8 mouse cellular contexts compared by ENCODE assay signal in the genomic region with DNA sequence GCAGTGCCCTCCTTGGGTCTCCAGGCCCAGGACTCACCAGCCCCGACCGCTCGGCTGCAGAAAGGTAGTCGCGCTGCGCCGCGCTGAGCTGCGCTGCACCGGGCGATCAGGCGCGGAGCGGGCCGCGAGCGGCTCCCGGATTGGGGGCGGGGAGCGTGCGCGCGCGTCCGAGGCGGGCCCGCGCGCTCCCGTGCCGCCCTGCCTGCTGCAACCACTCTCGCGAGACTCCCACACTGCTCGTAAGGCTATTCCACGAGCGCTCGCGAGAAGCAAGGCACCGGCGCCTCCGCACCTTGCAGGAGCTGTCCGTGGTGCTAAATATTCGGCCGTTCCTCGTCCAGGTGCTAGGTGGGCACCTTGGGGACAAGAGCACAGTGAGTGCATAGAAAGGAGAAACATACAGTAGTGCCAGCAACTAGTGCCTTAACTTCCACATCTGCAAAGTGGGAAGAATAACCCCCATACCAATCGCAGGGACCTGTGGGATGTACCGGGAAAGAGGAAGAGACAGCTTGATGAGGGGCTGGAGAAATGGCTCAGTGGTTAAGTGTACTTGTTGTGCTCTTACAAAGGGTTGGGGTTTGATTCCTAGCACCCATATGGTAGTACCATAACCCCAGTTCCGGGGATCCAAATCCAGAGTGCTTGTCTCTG. TPM values are rescaled to one million over a fixed set of nuclear protein-coding genes. Genes with fewer than 3 reads are reported as not detected.
DNase-seq lines count a peak whose midpoint lies in the region; ATAC-seq and TF ChIP-seq lines count a peak whose summit lies in the region.

Scamp5 (minus strand) TSS at position 165 of the 654 bp plus-strand sequence.

- intact Hi-C loops in left cerebral cortex, adult 2 months (cut with DNase I), result loop anchor here (2.0 kb wide), 1 partner anchor 35 kb away; no protein-coding TSS in a partner anchor

- H3K36me3 ChIP-seq in macrophage (ENCODE audit: inconsistent target), result 0 out of 2 replicates have a peak, but pooled peaks cover 5% of the 10 kb centered on the region

- WGBS in macrophage (ENCODE audit: missing documents), result 2% methylated on average over 48 of the region's 48 CpGs

- peak; percentile 97 for DNase-seq in ZHBTc4 (ENCODE audit: low read depth, low spot score)
- peak; percentile 84 for DNase-seq in gastrocnemius, postnatal 10 days
- DNase-seq in hindlimb bud, embryonic 11.5 days (ENCODE audit: extremely low spot score, low read depth, low spot score), result peak; percentile 76
- peak; percentile 88 to 91 for DNase-seq in left cerebral cortex, adult 2 months (ENCODE audit: extremely low spot score in 1 of 2, low spot score in 2 of 2)
- DNase-seq in right cerebral cortex, adult 18-20 months, result peak; percentile 92
- DNase-seq in urinary bladder, adult 2 months (ENCODE audit: low spot score), result peak; percentile 74

- peak within 1 kb of the TSS; percentile 99 for H3K27ac ChIP-seq in left cerebral cortex, adult 2 months
- H3K27ac ChIP-seq in macrophage, result peak within 1 kb of the TSS; percentile 85

- TF ChIP-seq CTCF in left cerebral cortex, adult 2 months (IDR thresholded peaks at IDR 0.05), result no peak

- peaks cover 40% of the 10 kb centered on the region for H3K79me2 ChIP-seq in macrophage (ENCODE audit: inconsistent target)

- H3K4me3 ChIP-seq in left cerebral cortex, adult 2 months, result peak within 1 kb of the TSS; percentile 55
- H3K4me3 ChIP-seq in macrophage (ENCODE audit: inconsistent target), result peak within 1 kb of the TSS; percentile 90

- ATAC-seq in common myeloid progenitor, adult 5-6 weeks (replicated peaks; ENCODE audit: low read depth, poor library complexity, severe bottlenecking), result peak; percentile 94

RNA-seq across cellular contexts. Expression of gene Scamp5, which starts in this region (rescaled TPM):
- 0.34 and 0.37 TPM in 2 replicates for total RNA-seq in common myeloid progenitor, adult 5-6 weeks (2017)
- total RNA-seq in gastrocnemius, postnatal 10 days (2021), result 1 to 10 TPM; 6.8 to 8.3 TPM
- total RNA-seq in left cerebral cortex, adult 2 months (2021), result 100 to 1,000 TPM; 379 TPM
- total RNA-seq in macrophage (2018; cell fraction: chromatin; rRNA removed), result 100 to 1,000 TPM in 1 of 26 experiments, 10 to 100 TPM in 23, 1 to 10 TPM in 2; 5.5 to 108 (median 48.1) TPM
- 10 to 100 TPM; 42.6 to 99.3 (median 67.3) TPM for total RNA-seq in macrophage (2018; cell fraction: cytosol; rRNA removed)
- total RNA-seq in macrophage (2018; cell fraction: nucleus; rRNA removed), result 100 to 1,000 TPM in 5 of 26 experiments, 10 to 100 TPM in 21; 15.0 to 148 (median 62.4) TPM
- 64.9 to 120 TPM (median 72.8 TPM) in 3 replicates for polyA plus RNA-seq in macrophage (2018)
- 123 and 150 TPM in 2 replicates for polyA plus RNA-seq in urinary bladder, adult 2 months (2012; rRNA removed)

Comparison
In these comparisons a context has a peak if more than half of its experiments do, and no peak if none do; other contexts are left out.
1. Peak in every context shown above with its lines: DNase-seq, ATAC-seq, H3K4me3 ChIP-seq and H3K27ac ChIP-seq.
2. RNA of gene Scamp5 (total RNA-seq): 379 TPM in left cerebral cortex, adult 2 months; 6.8 to 8.3 TPM in gastrocnemius, postnatal 10 days and 0.34 to 0.37 TPM in common myeloid progenitor, adult 5-6 weeks; every median in the first group is over 10 times any median in the second.
3. Peak in ATAC-seq in common myeloid progenitor, adult 5-6 weeks; RNA of the gene not detected or under 1 TPM.